Mouse (Mus musculus) adrenal gland, adult 18-20 months (tissue): Measurements from ENCODE around the gene Wwox. TPM values are rescaled to one million over a fixed set of nuclear protein-coding genes. Genes with fewer than 3 reads are reported as not detected.

Experiments
- DNase-seq, 2 experiments: peaks; one replicate each; pipeline ENCODE4 v3.0.0; 2021 to 2022; ENCODE audit warnings: low spot score in 2 of 2
- total RNA-seq, 2 experiments: library from RNA; stranded (reverse); gene quantifications; 1 replicate in 1 of 2; 2 replicates in 1 of 2; pipeline ENCODE4 v1.2.3; 2021

Wwox gene
- total RNA-seq, 2 experiments from 2014 or later, result 26.9 to 27.0 TPM

- no peak for DNase-seq
These were observed 90.1 kb downstream of the Wwox start for GRCm38 (mm10) chr8:114529581-114529980.

DNA sequence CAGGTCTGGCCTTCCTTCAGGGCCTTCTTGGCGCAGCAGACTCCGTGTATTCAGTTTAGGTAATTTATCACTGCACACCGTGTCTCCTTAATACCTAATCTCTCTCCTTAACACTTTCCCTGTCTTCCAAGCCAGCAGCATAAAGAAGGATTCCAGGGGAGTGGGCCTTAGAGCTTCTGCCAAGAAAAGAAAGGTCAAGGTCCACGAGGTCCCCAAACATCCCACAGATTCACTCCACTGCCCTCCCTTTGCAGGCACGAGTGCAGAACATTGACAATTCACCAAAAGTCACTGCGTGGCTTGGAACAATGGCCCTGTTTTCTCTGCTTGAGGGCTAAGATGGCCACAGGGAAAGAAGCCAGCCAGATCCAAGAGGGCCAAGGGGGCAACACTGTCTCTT lies 96.7 kb downstream of the Wwox start:
- DNase-seq, result no peak

- peak in 1 of 2 experiments; percentile 38 for DNase-seq
These were observed 101.7 kb downstream of the Wwox start for GRCm38 (mm10) chr8:114541132-114541531.

- no peak for DNase-seq
These were observed 108.9 kb downstream of the Wwox start for GRCm38 (mm10) chr8:114548360-114548759.

GRCm38 (mm10) chr8:114548837-114549236 lies 109.4 kb downstream of the Wwox start:
- no peak for DNase-seq

DNA sequence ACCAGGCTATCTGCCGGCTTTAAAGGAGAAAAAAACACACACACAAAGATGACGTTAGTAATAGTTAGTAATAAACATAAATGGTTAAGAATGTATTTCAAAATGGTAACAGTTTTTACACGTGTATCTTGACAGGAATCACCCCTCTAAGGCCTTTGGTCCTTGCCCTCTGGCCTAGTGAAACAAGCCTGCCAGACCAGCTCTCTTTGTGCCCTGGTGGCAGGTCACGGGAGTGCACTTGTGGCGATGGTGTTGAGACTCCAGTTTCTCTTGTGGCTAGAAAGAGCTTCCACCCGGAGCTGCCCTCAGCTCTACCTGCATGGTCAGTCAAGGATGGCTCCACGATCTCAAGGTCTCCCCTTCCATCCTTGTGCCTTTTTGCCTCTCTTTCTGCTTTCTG lies 110.6 kb downstream of the Wwox start:
- no peak for DNase-seq

GRCm38 (mm10) chr8:114552606-114553005 lies 113.2 kb downstream of the Wwox start:
- DNase-seq, result no peak

DNA sequence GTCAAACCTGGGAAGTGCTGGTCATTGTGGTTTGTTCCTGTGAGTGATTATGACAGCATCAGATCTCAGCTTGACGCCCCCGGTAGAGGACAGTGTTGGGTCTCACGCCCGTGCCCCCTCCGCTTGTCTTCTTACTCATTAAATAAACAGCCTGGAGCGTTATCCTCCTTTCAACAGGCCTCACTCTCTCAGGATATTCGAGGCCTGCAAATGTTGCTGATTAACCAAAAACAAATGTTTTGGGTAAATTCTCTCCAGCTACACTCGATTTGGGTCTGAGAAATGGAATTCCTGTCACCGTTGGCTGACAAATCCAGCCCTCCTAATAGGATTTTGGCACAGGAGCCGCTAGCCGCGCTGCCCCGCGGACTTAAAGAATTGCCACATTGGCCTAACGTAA lies 115.5 kb downstream of the Wwox start:
- DNase-seq, result no peak

DNA sequence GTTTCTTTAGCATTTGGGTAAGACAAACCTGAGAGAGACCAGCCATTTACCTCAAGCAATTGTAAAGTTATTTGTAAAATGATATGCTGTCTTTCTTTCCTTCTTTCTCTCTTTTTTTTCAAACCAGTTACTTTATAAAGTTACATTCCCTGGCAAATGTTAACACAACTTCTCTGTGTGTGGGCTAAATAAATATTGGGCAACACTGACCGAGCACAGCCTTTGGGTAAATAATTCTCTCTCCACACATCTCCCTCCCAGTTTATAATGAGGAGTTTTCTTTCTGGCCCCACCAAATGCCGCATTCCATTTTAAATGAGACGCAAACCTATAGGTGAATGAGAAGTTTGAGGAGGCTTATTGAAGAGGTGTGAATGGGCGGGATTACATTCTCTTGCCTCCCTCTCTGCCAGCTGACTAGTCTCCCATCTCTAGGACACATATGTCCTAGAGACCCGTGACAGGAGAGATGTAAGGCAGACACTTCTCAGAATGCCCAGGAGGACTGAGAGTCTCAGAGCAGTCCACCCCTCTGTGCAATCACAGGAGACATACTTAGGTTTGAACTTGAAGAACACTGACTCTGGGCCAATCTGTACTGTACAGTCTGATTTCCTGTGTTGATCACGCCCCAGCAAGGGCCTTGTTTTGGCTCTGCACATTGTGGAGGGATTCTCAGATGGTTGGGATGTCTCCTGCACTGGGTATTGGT lies 116.2 kb downstream of the Wwox start:
- no peak for DNase-seq

DNA sequence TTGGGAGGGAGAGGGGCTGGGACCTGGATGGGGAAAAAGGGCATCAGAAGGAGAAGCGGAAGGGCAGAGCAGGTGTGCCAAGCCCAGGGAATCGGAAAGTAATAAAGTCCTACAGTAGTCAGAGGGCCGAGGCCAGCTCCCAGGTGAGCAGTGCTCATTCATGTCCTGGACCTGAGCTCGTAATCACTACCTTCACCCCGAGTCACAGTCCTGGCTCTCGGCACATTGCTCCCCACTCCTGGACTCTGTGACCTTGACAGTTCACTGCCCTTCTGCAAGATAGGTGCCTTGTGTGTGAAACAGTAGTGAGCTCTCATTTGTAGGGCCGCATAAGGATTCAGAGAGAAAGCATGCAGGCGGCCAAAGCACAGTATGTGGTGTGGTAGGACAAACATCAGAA lies 121.7 kb downstream of the Wwox start:
- DNase-seq, result no peak

DNA sequence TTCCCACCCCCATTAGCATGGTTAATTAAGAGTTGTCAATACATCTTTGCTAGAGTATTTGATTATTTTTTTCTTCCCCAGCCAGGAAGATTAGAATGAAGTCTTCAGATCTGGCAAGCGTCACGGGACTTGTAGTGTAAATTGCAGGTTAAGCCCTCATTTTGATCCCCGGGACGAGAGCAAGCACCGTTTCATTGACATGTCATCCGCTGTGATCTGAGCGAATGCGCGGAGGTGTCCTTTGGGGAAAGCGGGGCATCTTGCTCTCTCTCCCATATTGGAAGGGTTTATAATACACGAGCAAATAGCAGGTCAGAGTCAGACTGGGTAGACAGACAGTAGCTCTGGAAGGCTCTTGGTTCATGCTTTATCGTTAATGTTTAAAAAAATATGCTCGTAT lies 123.0 kb downstream of the Wwox start:
- no peak for DNase-seq

- DNase-seq, result no peak
These were observed 123.9 kb downstream of the Wwox start for GRCm38 (mm10) chr8:114563361-114563760.

GRCm38 (mm10) chr8:114564036-114564435 lies 124.6 kb downstream of the Wwox start:
- no peak for DNase-seq

DNA sequence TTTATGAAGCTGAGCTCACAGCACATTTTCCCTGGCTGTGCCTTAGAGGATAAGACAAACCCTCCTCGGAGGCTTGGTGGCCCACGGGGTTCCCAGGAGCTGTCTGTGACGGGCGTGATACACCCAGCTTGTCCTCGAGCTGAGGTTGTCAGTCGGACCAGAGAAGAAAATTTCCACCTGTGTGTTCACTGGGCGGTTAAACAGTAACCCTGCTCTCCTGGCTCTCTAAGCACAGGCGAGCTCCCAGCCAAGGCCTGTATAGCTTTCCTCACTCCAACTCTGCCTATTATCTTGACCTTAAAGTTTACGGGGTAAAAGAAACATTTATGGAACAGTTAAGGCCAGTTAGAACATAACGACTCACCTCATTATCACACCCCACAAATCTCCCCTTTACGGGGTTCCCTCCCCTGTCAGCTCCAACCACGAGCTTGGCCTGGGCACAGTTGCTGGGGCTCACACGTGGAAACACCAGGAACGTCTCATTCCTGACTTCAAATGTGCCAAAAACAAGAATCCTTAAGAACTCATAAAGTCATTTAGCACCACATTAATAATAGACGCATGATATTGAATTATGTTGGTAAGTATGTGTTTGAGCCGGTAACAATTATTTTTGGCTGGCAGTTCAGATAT lies 129.2 kb downstream of the Wwox start:
- no peak for DNase-seq

- no peak for DNase-seq
These were observed 133.7 kb downstream of the Wwox start for GRCm38 (mm10) chr8:114573014-114573746.

DNA sequence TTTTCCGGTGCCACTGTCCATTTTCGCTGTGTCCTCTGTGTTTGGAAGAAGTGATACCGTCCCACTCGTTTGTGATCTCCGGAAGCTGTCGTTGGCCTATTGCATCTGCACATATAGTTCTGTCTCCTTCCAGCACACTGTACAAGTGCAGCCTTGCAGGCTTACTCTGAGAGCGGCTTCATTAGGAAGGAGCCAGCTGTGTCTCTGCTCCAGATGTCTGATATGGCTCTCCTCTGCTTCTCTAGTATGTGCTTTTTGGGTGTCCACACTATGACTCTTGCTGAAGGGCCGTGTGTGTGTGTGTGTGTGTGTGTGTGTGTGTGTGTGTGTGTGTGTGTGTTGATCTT lies 134.3 kb downstream of the Wwox start:
- DNase-seq, result no peak

DNA sequence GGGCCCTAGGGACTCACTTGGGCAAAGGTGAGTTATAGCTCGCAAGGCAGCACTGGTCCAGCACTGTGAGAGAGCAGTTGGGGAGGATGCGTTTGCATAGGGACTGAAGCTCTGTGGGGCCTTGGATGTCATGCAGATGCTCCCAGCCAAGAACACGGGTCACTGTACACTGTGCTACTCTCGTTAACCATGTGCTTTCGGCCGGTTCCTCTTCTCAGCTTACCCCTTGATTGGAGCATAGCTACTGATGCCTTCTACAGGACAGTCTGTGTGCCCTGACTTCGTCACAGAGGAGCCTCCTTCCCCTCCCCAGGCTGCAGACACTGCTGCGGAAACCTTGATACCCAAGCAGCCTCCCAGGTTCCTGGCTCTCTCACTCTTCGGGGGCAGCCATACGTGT lies 139.8 kb downstream of the Wwox start:
- no peak for DNase-seq

- DNase-seq, result no peak
These were observed 141.2 kb downstream of the Wwox start for GRCm38 (mm10) chr8:114580684-114581083.

DNA sequence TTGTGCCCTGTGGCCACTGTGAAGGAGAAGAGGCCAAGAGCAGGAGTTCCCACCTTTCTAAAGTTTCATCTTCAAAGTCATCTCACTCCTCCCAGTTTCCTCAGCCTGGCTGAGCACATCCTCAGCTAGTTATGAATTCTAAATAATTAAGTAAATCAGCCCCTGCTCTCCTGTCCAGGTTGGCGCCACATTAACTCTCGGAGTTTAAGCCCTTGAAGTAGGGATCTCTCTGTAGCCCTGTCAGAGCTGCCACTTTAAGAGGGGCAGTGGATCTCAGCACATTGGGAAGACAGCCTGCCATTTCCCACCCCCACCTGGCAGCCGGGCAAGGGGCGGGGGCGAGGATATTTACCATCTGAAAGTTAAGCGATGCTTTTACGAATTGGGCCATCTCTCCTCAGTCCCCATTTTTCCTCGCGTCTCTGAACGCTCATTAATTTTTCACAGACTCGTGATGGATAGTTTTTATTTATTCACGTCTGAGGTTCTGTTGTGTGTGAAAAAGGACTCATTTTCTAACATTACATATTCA lies 150.9 kb downstream of the Wwox start:
- DNase-seq, result no peak

GRCm38 (mm10) chr8:114591296-114592280 lies 152.1 kb downstream of the Wwox start:
- DNase-seq, result peak; percentile 29
